Mouse (Mus musculus) yolk sac, embryonic 10.5 days (tissue): ENCODE measurements around the gene Kif14.
A peak's percentile ranks its signal among the peaks of the same experiment; 100 is the strongest.
"Not testable (repeated sequence)": the region's sequence is repeated elsewhere in the genome, so short reads cannot be mapped to it uniquely, and the experiment has no call there.

Experiments used
- DNase-seq: peaks from one replicate; pipeline ENCODE4 v3.0.0-alpha.2; 2017; ENCODE audit warnings: low spot score

Kif14 gene

DNA sequence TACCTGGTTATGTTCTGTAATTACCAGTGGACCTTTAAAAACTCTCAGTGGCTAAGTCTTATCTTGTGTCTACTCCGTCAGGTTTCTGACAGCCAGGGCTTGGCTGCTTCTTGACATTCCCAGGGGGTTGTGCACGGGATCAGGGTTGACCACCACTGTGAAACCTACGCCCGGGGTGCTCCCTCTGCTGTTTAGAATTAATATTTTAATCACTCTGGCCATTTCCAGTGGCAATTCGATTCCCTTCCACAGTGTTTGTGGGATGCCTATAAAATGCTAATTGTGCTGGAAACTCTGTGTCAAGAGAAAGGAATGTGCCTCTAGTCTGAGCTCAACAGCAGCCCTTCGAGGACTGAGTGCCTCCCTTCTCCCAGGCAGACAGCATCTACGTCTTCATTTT, 89.7 kb downstream of the Kif14 start:
- no peak for DNase-seq

- DNase-seq: not testable (repeated sequence)
Observed at GRCm38 (mm10) chr1:136556643-136557042, 90.5 kb downstream of the Kif14 start.

- DNase-seq: no peak
Observed at GRCm38 (mm10) chr1:136557436-136557835, 91.3 kb downstream of the Kif14 start.

- no peak for DNase-seq
Observed at GRCm38 (mm10) chr1:136558762-136559161, 92.6 kb downstream of the Kif14 start.

- peak; percentile 43 for DNase-seq
Observed at GRCm38 (mm10) chr1:136559284-136559683, 93.1 kb downstream of the Kif14 start.

DNA sequence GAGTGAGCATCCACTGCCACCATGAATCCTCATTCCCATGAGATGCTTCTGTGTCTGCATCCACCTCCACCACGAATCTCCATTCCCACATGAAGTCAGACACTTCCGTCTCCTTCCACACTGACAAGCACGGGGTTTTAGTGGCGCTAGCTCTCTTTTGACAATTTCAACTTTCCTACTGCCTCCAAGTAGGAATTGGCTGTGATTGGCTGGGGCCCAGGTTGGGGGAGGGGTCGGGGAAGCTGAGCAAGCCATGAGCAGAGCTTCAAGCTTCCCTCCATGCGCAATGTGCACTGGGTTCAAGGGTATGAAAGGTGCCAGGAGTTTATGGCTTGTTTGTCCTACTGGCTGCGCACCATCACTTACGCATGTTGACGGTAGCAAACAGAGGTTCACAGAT, 93.6 kb downstream of the Kif14 start:
- DNase-seq: peak; percentile 29

DNA sequence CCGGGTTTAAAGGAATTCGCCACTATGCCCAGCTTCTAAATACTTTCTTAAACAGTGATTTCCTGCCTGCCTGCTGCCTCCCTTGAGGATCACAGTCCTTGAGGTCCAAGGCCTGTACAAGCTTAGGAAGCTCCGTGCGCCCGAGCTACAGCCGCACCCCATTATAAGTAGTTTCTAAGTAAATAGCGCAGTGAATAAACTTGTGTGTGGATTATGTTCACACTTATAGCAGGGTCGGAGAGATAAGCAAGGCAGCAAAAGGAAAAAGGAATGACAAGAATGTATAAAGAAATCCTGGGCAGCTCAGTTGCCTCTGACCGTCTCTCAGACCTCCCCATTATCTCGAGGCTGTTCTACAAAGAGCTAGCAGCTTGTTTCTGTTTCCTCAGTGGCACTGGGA, 95.7 kb downstream of the Kif14 start:
- peak; percentile 47 for DNase-seq

- no peak for DNase-seq
Observed at GRCm38 (mm10) chr1:136563149-136563548, 97.0 kb downstream of the Kif14 start.

DNA sequence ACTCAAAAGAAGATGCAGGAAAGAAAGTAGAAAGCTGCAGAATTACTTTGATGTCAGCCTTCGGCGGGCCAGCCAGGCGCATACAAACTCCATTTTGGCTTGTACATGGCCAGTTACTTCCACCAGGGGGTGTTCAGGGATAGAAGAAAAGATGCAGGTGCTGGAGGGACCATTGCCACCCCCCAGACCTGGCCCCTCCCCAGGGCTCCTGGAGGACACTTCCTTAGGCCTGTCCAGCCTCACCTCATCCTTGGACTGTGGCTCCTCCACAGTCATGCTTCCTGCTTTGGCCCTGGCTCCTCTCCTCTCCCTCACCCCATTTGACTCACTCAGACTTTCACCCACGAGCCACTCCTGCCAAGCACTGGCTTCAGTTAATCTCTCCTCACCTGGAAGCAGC, 98.8 kb downstream of the Kif14 start:
- no peak for DNase-seq

DNA sequence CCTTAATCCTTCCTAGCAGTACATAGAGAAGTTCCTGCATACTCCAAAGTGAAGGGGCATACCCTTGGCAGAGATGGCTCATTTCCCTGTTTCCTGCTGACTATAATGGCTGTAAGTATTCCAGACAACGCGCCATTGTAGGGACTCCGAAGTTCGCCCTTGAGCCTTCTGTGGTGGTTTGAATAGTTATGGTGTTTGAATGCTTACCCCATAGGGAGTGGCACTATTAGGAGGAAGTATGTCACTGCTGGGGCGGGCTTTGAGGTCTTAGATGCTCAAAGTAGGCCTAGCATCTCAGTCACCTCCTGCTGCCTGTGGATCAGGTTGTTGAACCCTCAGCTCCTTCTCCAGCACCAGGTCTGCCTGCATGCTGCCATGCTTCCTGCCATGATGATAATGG, 100.2 kb downstream of the Kif14 start:
- DNase-seq: no peak

DNA sequence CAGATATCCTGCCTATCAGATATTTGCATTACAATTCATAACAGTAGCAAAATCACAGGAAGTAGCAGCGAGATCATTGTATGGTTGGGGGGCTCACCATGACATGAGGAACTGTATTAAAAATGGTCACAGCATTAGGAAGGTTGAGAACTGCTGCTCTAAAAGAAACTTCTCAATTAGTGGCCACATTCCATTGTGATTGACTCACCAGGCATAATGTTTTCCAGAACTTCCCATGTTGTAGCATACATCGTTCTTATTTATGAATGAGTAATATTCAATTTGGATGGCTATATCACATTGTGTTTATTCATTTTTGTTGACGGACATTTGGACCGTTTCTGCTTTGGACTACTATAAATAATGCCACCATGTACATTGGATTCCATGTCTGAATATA, 101.5 kb downstream of the Kif14 start:
- no peak for DNase-seq

DNA sequence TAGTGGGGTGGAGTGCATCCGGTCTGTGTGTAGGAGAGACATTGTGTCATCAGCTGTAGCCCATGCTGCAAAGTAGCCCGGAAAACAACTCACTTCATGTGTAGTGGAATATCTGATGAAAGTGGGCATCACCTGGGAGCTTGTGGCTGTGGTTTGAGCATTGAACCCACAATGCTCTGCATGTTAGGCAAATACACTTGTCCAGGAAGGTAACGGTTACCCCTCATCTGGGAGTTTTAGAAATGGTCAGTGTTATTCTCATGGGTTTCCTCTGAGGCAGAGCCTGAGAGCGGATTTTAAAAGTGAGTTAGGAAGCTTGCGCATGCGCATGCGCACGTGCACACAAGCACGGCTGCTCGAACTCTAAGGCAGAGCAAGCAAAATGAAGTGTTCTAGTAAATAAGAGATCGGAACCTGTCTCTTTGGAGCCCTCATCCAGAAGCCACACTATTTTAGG, 102.6 kb downstream of the Kif14 start:
- no peak for DNase-seq

GRCm38 (mm10) chr1:136569206-136569605, 103.1 kb downstream of the Kif14 start:
- no peak for DNase-seq

- DNase-seq: peak; percentile 81
Observed at GRCm38 (mm10) chr1:136569626-136570297, 103.6 kb downstream of the Kif14 start.

- DNase-seq: peak; percentile 70
Observed at GRCm38 (mm10) chr1:136570298-136570653, 104.1 kb downstream of the Kif14 start.

GRCm38 (mm10) chr1:136570976-136571375, 104.8 kb downstream of the Kif14 start:
- DNase-seq: no peak

DNA sequence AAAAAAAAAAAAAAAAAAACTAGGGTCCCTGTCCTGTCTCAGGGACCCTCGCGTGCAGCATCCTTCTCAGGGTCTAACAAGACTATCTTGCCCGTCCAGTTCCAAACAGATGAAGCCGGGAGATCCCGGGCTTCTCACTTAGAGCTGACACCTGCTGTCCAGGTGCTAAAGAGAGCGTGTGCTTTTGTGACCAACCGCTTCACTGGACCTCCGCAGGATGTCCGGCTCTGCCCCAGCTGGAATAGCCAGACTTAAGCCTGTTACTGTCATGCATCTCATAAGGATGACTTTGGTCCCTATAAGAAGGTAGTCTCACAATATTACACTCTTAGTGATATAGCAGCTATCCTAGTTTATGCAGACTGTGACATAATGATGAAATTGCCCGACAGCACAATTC, 105.4 kb downstream of the Kif14 start:
- DNase-seq: no peak

GRCm38 (mm10) chr1:136577890-136578663, 111.9 kb downstream of the Kif14 start:
- no peak for DNase-seq

DNA sequence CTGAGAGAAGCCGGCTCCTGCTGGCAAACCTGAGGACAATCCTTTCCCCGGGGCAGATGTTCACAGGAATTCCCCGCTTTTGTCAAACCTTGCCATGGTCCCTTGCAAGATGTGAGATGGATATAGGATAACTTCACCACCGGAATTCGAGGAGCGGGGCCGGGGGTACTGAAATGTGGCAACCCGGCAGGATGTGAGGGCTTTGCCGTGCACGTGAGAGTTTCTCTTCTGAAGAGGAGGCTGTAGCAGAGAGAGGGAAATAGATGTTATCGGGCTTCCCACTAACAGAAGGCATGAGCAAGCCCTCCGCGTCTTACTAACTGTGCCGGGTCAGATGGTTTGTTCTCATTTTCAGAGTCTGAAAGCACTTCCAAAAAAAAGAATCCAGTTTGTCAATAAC, 113.2 kb downstream of the Kif14 start:
- no peak for DNase-seq

- no peak for DNase-seq
Observed at GRCm38 (mm10) chr1:136580266-136580665, 114.1 kb downstream of the Kif14 start.
